19 mouse cellular contexts compared by ENCODE assay signal in genomic region chr1:167505427-167505826, GRCm38 (mm10). TPM values are rescaled to one million over a fixed set of nuclear protein-coding genes. Genes with fewer than 3 reads are reported as not detected.
DNase-seq lines count a peak whose midpoint lies in the region; ATAC-seq and TF ChIP-seq lines count a peak whose summit lies in the region.
"Had no signal": no experiment of that assay in that cellular context is flagged by ENCODE, and none has a peak within 500 bp of the region (broad histone marks: within the 10 kb centered on the region; RNA-seq: fewer than 3 reads in every experiment).

No protein-coding gene starts in this region.

- TF ChIP-seq POLR2A in brain, embryonic 14.5 days (IDR thresholded peaks at IDR 0.05; ENCODE audit: borderline replicate concordance, extremely low read depth, insufficient read depth, insufficient read length, poor library complexity, severe bottlenecking): no peak

- H3K9me3 ChIP-seq in heart, embryonic 10.5 days: no peaks in the 10 kb centered on the region
- H3K9me3 ChIP-seq in hindbrain, postnatal 0 days (ENCODE audit: low read length): no peaks in the 10 kb centered on the region
- H3K9me3 ChIP-seq in stomach, postnatal 0 days (ENCODE audit: control insufficient read depth, low read length): no peaks in the 10 kb centered on the region

- H3K27me3 ChIP-seq in heart, embryonic 10.5 days (ENCODE audit: insufficient read depth, poor library complexity, severe bottlenecking): no peaks in the 10 kb centered on the region
- H3K27me3 ChIP-seq in hindbrain, postnatal 0 days (ENCODE audit: insufficient read depth, low read length): no peaks in the 10 kb centered on the region
- H3K27me3 ChIP-seq in stomach, postnatal 0 days (ENCODE audit: control insufficient read depth, insufficient read depth, low read length): no peaks in the 10 kb centered on the region

- 0 out of 2 replicates have a peak, but pooled peaks have one; percentile 35 for ATAC-seq in hindbrain, postnatal 0 days
- ATAC-seq in stomach, postnatal 0 days (ENCODE audit: low FRiP score, low TSS enrichment): no peak
- ATAC-seq: intestine, embryonic 16.5 days; Patski had no signal

- H3K36me3 ChIP-seq in heart, embryonic 10.5 days: no peaks in the 10 kb centered on the region
- no peaks in the 10 kb centered on the region for H3K36me3 ChIP-seq in hindbrain, postnatal 0 days (ENCODE audit: insufficient read depth, low read length)
- no peaks in the 10 kb centered on the region for H3K36me3 ChIP-seq in stomach, postnatal 0 days (ENCODE audit: control insufficient read depth, insufficient read depth, low read length)

- no peak overlapping the region for H3K27ac ChIP-seq in heart, embryonic 10.5 days
- H3K27ac ChIP-seq in hindbrain, postnatal 0 days: no peak overlapping the region
- no peak overlapping the region for H3K27ac ChIP-seq in stomach, postnatal 0 days (replicated peaks)

- no peak overlapping the region for H3K9ac ChIP-seq in hindbrain, postnatal 0 days (replicated peaks; ENCODE audit: low read length)
- no peak overlapping the region for H3K9ac ChIP-seq in stomach, postnatal 0 days (ENCODE audit: low read length)

- H3K4me3 ChIP-seq in heart, embryonic 10.5 days: no peak overlapping the region
- H3K4me3 ChIP-seq in hindbrain, postnatal 0 days (ENCODE audit: low read length): no peak overlapping the region
- no peak overlapping the region for H3K4me3 ChIP-seq in stomach, postnatal 0 days (ENCODE audit: low read depth, low read length)

- no peak for TF ChIP-seq EP300 in stomach, postnatal 0 days (optimal IDR thresholded peaks at IDR 0.05)

- WGBS in heart, embryonic 10.5 days: 97% methylated on average over 1 of the region's 1 CpGs
- WGBS in hindbrain, postnatal 0 days: 93% methylated on average over 1 of the region's 1 CpGs
- 92% methylated on average over 1 of the region's 1 CpGs for WGBS in stomach, postnatal 0 days

- peak; percentile 41 for DNase-seq in heart, embryonic 10.5 days (ENCODE audit: low spot score)
- no peak for DNase-seq in heart, postnatal 10 days
- DNase-seq in NIH3T3 (ENCODE audit: low read depth): peak; percentile 14
- peak; percentile 48 for DNase-seq in brain, embryonic 14.5 days (ENCODE audit: low read depth)
- DNase-seq in hindbrain, postnatal 0 days (ENCODE audit: low spot score): peak; percentile 10
- DNase-seq in frontal cortex, postnatal 14 days (ENCODE audit: low spot score in 2 of 2): no peak
- no peak for DNase-seq in stomach, postnatal 0 days (ENCODE audit: low spot score)
- DNase-seq: cerebellum, postnatal 25 days; gastrocnemius, postnatal 14 days; lung, adult 2 months; lung, postnatal 36 days; thymus, postnatal 36 days had no signal

- no peak overlapping the region for H3K4me2 ChIP-seq in hindbrain, postnatal 0 days (ENCODE audit: low read depth, low read length)
- no peak overlapping the region for H3K4me2 ChIP-seq in stomach, postnatal 0 days (replicated peaks; ENCODE audit: low read depth)

- intact Hi-C loops in heart, postnatal 10 days (cut with DNase I): no loop called here

- H3K4me1 ChIP-seq in heart, embryonic 10.5 days: no peaks in the 10 kb centered on the region
- no peaks in the 10 kb centered on the region; the same call in 1 of the 2 replicates for H3K4me1 ChIP-seq in hindbrain, postnatal 0 days (ENCODE audit: insufficient read depth, low read length)
- no peaks in the 10 kb centered on the region for H3K4me1 ChIP-seq in stomach, postnatal 0 days (replicated peaks; ENCODE audit: control insufficient read depth, insufficient read depth)

- TF ChIP-seq CTCF in brain, embryonic 14.5 days (IDR thresholded peaks at IDR 0.05; ENCODE audit: borderline replicate concordance, extremely low read depth, insufficient read depth, insufficient read length): no peak
- TF ChIP-seq CTCF in hindbrain, postnatal 0 days (IDR thresholded peaks at IDR 0.05; ENCODE audit: low read depth): no peak
- TF ChIP-seq CTCF in stomach, postnatal 0 days (IDR thresholded peaks at IDR 0.05; ENCODE audit: low read depth): no peak

RNA-seq across cellular contexts. Expression of gene Lrrc52, which starts 38.8 kb away (rescaled TPM):
- 0.19 TPM in 1 of 2 replicates, not detected in the other for polyA plus RNA-seq in heart, embryonic 10.5 days (2016; fragmentation: Nextera tagmentation; extraction: Ambion mirVana)
- 1 to 10 TPM in 1 of 2 experiments, under 1 TPM in 1; 0.69 to 3.2 TPM for total RNA-seq in heart, postnatal 10 days (2021)
- 0.06 TPM in 1 of 2 replicates, not detected in the other for polyA plus RNA-seq in brain, embryonic 14.5 days (2012; rRNA removed)
- 0.37 TPM in 1 of 2 replicates, not detected in the other for total RNA-seq in hindbrain, postnatal 0 days (2014; rRNA removed)
- not detected in 2 replicates for polyA plus RNA-seq in hindbrain, postnatal 0 days (2015; fragmentation: Nextera tagmentation; extraction: Ambion mirVana)
- not detected in 2 replicates for polyA plus RNA-seq in stomach, postnatal 0 days (2015; fragmentation: Nextera tagmentation; extraction: Ambion mirVana)
- total RNA-seq: layer of hippocampus, postnatal 36 days; left cerebral cortex, postnatal 36 days; liver, adult 2 months had no signal
- polyA plus RNA-seq: C2C12; kidney, embryonic 16.5 days; liver, adult 2 months; Patski had no signal

Comparison
In these comparisons a context has a peak if more than half of its experiments do, and no peak if none do; other contexts are left out.
1. DNase-seq: peak in heart, embryonic 10.5 days (single experiment), NIH3T3 (single experiment), brain, embryonic 14.5 days (single experiment) and hindbrain, postnatal 0 days (single experiment); none in heart, postnatal 10 days (0 of 2), frontal cortex, postnatal 14 days (0 of 2) and stomach, postnatal 0 days (single experiment).